Mouse (Mus musculus) heart, postnatal 25 days (tissue): ENCODE measurements around the gene Gm39115. TPM values are rescaled to one million over a fixed set of nuclear protein-coding genes. Genes with fewer than 3 reads are reported as not detected.
"Not testable (repeated sequence)": the region's sequence is repeated elsewhere in the genome, so short reads cannot be mapped to it uniquely, and the experiment has no call there.

Source experiments
- DNase-seq: peaks from one replicate; pipeline ENCODE4 v3.0.0; 2022; ENCODE audit warnings: low spot score
- intact Hi-C: fragments of 180-260 bp; cut with DNase I; formaldehyde crosslinking; loops from one replicate; pipeline ENCODE4 v1.15.1; 2025
- total RNA-seq, 2 experiments: library from RNA; stranded (reverse); gene quantifications; 2 replicates each; pipeline ENCODE4 v1.2.3; 2021

The Gm39115 gene
- total RNA-seq, result not detected

GRCm38 (mm10) chr7:142135934-142136333 lies at the start of gene Gm39115:
Gene Gm39115, minus strand, starts transcription at chr7:142136034.
- DNase-seq, intact Hi-C loops: not testable (repeated sequence)

DNA sequence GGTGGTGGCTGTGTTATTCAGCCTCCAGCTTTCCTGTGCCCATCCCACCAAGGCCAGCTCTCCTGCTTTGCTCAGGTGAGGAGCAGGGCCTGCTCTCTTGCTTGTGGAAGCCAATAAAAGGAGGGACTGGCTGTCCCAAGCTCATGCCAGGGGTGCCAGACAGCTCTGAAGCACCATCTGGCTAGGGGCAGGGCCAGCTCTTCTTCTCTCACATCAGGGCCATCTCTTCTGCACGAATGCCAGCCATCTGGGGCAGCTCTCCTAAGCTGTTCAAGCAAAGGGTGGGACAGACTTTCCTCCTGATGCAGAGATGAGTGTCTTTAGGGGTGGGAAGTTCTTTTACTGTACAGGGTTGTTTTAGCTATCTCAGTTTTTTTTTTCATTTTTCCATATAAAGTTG lies 45.2 kb upstream of the Gm39115 start:
- DNase-seq, result no peak
- intact Hi-C loops, result no loop called here

- no peak for DNase-seq
- intact Hi-C loops, result no loop called here
Observed at GRCm38 (mm10) chr7:142178685-142179084, 42.9 kb upstream of the Gm39115 start.

GRCm38 (mm10) chr7:142175905-142176304 lies 40.1 kb upstream of the Gm39115 start, which contains the start of gene Krtap5-2:
Gene Krtap5-2, minus strand, starts transcription at chr7:142176005.
- DNase-seq, intact Hi-C loops: not testable (repeated sequence)

DNA sequence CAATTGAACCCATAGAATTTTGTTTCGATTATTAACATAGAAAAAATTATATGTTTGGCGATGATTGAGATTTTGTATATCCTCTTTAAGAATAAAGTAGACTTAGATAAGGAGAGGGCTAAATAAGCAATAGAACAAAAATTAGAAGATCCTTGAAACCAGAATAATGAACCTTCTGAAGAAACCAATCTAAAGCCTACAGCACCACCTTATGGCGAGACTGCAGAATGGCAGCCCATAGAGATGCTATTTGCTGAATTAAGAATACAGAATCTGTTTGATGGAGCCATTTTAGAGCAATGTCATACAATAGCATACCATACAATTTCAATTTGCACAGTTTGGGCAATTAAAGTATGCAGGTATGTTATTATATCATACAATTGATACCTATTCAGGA lies 34.0 kb upstream of the Gm39115 start:
- DNase-seq, result no peak
- intact Hi-C loops, result no loop called here

GRCm38 (mm10) chr7:142165639-142166038 lies 29.8 kb upstream of the Gm39115 start, which contains the start of gene Gm4553:
Gene Gm4553, minus strand, starts transcription at chr7:142165739.
- intact Hi-C loops, DNase-seq: not testable (repeated sequence)

DNA sequence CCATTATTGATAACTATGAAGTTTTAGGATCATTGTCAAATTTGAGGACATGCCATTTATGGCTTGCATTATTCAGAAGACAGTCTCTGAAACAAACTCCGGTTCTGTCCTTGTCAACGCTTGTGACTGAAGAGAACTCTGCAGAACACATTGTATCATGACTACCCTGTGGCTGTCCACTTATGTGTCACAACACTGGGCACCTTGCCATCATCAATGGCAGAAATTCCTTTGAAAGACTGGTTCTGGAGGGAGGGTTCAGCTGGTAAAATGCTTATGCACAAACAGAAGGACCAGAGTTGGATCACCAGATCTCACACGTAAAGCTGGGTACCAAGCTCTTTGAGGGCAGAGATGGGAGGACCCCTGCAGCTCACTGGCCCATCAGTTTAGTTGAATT lies 23.5 kb upstream of the Gm39115 start:
- DNase-seq, result no peak
- intact Hi-C loops, result no loop called here

- intact Hi-C loops, DNase-seq: not testable (repeated sequence)
Observed at GRCm38 (mm10) chr7:142157013-142157412, 21.2 kb upstream of the Gm39115 start, which contains the start of gene Gm29735. Gene Gm29735, minus strand, starts transcription at chr7:142157113.

DNA sequence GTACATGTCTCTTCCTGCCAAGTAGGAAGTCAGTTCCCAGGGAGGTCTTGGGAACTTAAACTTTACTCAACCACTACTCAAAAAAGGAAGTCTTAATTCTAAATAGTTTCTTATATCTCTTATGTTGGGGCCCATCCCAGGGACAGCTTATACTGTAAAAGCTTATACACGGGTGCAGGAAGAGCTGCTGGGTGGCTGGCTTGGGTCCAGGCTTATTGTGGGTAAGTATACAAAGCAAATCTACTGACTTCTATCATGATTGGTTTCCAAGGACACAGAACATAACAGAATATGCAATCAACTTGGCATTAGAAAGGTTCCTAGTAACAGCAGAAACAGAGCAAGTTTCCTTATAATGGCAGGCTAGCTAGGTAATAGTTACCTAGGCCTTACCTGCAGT lies 19.5 kb upstream of the Gm39115 start:
- no peak for DNase-seq
- intact Hi-C loops, result no loop called here

DNA sequence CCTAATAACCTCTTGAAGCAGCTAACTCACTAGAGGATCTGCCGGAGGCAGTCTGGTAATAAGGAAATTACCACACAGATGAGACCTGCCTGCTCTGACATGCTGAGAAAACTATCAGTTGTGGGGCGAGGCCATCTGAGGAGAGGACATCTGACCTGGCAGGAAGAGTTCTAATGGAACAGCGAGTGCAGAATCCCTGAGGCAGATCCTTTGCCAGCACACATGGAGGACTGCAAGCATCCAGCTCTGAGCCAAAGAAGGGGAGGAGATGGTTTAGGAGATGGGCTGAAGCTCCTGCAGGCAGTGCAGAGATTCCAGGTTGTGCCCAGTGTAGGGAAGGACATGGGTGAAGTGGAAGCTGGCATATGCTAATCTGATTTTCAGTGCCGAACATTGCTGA lies 16.4 kb upstream of the Gm39115 start:
- DNase-seq, result no peak
- intact Hi-C loops, result no loop called here

DNA sequence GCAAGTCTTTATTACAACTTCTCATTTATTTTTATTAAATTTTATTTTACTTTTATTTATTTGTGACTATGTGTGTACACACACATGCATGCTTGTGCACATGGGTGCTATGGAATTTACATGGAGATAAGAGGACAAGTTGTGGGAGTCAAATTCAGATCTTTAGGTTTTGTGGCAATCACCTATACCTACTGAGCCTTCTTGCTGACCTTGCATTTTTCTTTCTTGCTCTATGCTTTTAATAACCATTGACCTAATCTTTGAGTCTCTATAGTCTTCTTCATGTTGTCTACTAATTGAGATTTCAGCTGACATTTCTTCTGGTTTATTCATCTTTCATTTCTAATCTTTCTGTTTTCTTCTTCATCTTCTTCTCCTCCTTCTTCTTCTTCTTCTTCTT lies 12.8 kb upstream of the Gm39115 start:
- intact Hi-C loops, result loop anchor here (10.0 kb wide), 1 partner anchor 136 kb away; no protein-coding TSS in a partner anchor
- no peak for DNase-seq

DNA sequence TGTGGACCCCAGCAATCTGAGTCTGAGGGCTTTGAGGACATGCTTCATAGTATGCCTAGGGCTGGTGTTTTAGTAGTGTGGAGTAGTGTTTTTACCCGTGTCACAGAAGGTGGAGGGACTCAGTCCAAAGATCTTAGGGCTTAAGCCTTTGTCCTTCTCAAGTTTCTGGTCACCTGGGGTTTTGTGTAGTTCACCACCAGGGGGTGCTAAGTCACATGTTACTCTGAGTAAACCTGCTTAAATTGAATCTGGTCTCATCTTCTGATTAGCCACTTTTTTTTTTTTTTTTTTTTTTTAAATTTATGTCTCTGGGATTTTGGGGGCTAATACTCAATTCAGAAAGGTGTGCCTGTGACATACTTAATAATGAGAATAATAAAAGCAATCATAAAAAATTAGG lies 10.2 kb upstream of the Gm39115 start:
- no peak for DNase-seq
- intact Hi-C loops, result loop anchor here (10.0 kb wide), 1 partner anchor 139 kb away; no protein-coding TSS in a partner anchor

DNA sequence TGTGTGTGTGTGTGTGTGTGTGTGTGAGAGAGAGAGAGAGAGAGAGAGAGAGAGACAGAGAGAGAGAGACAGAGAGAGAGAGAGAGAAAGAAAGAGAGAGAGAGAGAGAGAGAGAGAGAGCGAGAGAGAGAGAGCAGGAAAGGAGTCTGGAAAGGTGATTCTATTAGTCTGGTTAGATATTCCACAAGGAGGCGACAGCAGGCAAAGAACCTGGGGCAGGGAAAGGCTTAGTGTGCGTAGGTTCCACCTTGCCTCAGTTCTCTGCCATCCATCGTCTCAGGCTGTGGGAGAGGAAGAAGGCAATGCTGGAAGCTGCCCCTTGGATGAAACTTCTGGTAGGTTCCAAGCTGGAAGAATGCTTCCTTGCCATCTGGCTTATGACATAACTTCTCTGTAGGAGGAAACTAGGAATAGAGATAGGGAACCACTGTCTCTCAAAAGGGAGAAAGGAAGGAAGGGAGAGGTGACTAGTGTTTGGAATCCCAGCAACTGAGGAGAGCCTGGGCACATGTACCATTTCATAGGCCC lies 9.6 kb upstream of the Gm39115 start:
- intact Hi-C loops, result loop anchor here (1.0 to 10.0 kb wide), 2 partner anchors 105 to 139 kb away; no protein-coding TSS in a partner anchor
- DNase-seq, result no peak

- intact Hi-C loops, result loop anchor here (10.0 kb wide), 1 partner anchor 140 kb away; no protein-coding TSS in a partner anchor
- DNase-seq, result no peak
Observed at GRCm38 (mm10) chr7:142144507-142144906, 8.7 kb upstream of the Gm39115 start, which contains the start of gene Gm45337. Gene Gm45337, minus strand, starts transcription at chr7:142144607.

- intact Hi-C loops, result loop anchor here (10.0 kb wide), 1 partner anchor 141 kb away; no protein-coding TSS in a partner anchor
Observed at GRCm38 (mm10) chr7:142143506-142144010, 7.7 kb upstream of the Gm39115 start.

DNA sequence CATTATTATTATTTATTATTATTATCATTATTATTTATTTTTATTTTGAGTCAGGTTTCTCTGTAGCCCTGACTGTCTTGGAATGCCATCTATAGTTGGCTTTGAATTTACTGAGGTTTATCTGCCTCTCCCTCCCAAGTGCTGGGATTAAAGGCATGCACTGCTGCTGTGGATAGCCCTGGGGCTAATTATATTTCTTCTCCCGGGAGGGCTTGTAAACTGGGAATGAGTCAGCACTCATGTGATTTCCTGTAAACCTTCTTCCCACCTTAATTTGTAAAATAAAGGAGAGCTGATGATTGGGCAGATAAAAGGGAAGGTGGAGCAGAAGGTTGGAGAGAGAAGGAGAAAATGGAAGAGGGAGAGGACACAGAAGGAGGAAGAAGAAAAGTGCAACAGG lies 4.9 kb upstream of the Gm39115 start:
- intact Hi-C loops, result loop anchor here (10.0 kb wide), 1 partner anchor 144 kb away; no protein-coding TSS in a partner anchor
- DNase-seq, result no peak

More at GRCm38 (mm10) chr7:142143506-142144010, 7.7 kb upstream of the Gm39115 start:
- DNase-seq, result not testable (repeated sequence)

DNA sequence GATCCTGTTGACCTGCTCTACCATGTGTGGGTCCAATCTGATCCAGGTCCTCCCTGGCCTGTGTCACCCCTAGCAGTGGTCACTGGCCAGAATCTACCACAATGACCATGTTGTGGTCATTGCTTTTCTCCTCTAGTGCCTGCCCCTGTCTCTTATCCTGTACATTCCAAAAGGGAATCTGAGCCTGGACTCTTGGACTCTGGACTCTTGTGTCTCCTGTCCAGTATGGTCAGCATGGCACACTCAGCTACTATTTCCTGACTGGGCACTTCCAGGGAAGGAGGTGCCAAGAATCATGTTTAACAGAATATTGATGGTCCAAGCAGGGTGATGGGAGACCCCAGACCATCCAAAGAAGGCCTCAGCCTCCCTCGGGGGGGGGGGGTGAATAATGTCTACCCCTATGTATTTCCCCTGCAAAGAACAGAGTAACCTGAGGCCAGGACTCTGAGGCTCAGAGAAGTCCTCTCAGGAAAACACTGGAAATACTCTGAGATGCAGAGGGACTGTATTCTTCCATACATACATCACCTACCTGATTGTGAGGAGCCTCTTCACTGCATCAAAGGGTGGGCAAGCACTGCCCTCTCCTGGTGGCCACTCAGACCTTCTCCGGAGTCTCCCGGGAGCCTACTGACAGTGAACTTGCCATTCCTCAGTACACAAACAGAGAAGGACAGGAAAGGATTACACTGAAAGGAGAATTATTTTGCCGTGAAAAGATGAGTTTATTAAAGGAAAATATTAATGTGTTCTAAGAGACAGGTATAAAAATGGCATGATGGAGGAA lies 1.4 kb downstream of the Gm39115 start:
- DNase-seq, result no peak
- intact Hi-C loops, result no loop called here

- intact Hi-C loops, result no loop called here
- no peak for DNase-seq
Observed at GRCm38 (mm10) chr7:142128843-142129242, 7.0 kb downstream of the Gm39115 start.

DNA sequence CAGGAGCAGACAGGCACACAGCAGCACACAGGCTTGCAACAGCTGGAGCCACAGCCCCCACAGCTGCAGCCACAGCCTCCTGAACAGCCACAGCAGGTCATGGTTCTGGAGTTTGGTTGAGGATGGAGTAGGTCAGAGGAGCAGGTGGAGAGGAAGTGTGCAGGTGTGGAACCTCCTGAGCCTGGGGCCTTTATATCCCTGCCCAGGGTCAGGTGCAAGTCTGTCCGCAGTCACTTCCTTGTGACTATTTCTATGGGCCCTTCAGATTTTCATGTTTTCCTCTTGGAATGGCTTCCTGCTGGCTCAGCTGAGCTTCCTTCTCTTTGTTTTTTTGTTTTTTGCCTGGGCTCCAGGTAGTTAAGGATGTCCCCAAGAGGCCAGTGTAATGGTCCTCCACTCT lies 15.2 kb downstream of the Gm39115 start, which contains the start of gene Gm45618:
Gene Gm45618 (minus strand): TSS at position 101 of the 400 bp plus-strand sequence.
- DNase-seq, intact Hi-C loops: not testable (repeated sequence)

DNA sequence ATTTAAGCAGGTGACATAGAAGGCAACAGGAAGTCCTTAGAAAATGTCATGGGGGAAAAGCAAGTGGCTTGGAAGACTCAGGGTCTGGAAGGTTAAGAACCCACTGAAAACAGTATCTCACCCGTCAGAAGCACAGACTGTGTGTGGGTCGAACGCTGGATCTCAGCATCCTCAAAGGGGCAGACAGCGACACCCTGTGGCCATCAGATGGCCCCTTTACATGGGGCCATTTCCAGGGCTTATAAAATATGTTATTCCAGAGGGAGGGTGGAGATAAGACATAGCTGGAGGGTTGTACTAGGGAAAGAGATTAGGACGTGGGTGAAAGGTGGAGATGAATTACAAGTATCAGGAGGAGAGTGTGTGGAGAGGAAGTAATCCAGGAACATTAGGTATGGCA lies 16.2 kb downstream of the Gm39115 start:
- DNase-seq, result no peak
- intact Hi-C loops, result no loop called here
